In genomic region chr2:73470146-73470630, GRCm38 (mm10) we compare ENCODE assay signal across 10 mouse cellular contexts. TPM values are rescaled to one million over a fixed set of nuclear protein-coding genes. Genes with fewer than 3 reads are reported as not detected.
A peak's percentile ranks its signal among the peaks of the same experiment; 100 is the strongest.
DNase-seq lines count a peak whose midpoint lies in the region; ATAC-seq lines count a peak whose summit lies in the region.
"Had no signal": no experiment of that assay in that cellular context is flagged by ENCODE, and none has a peak within 500 bp of the region (broad histone marks: within the 10 kb centered on the region; RNA-seq: fewer than 3 reads in every experiment).

No protein-coding gene starts in this region.

- 0 out of 2 replicates have a peak, but pooled peaks have one; percentile 22 for ATAC-seq in heart, embryonic 12.5 days (ENCODE audit: insufficient number of reproducible peaks, low FRiP score)
- ATAC-seq in heart, embryonic 11.5 days (replicated peaks; ENCODE audit: insufficient number of reproducible peaks, low FRiP score, low TSS enrichment) = no peak
- no peak for ATAC-seq in limb, embryonic 12.5 days (ENCODE audit: insufficient number of reproducible peaks, insufficient read depth, low FRiP score, low TSS enrichment, low read depth)
- peak; percentile 63 for ATAC-seq in monocyte, adult 5-6 weeks (replicated peaks; ENCODE audit: insufficient number of reproducible peaks, low FRiP score, low TSS enrichment, poor library complexity, severe bottlenecking)

- no peaks in the 10 kb centered on the region for H3K9me3 ChIP-seq in heart, embryonic 12.5 days (replicated peaks)
- no peaks in the 10 kb centered on the region for H3K9me3 ChIP-seq in heart, embryonic 11.5 days (replicated peaks; ENCODE audit: control insufficient read depth, low read length)
- H3K9me3 ChIP-seq in limb, embryonic 12.5 days = no peaks in the 10 kb centered on the region

- peak; percentile 37 to 51 for DNase-seq in CD8-positive naive resting alpha-beta T cell, adult 2 months (ENCODE audit: low read depth in 2 of 2, low spot score in 2 of 2)
- no peak for DNase-seq in embryo, embryonic 11 days
- DNase-seq in cerebellum, adult 9-11 months = no peak
- DNase-seq in lung, postnatal 4 days = no peak
- DNase-seq: cerebellum, adult 2 months had no signal

- H3K27ac ChIP-seq in heart, embryonic 12.5 days (ENCODE audit: poor library complexity, severe bottlenecking) = no peak overlapping the region
- H3K27ac ChIP-seq in heart, embryonic 11.5 days (ENCODE audit: low read depth, low read length) = no peak overlapping the region
- peak overlapping the region; percentile 56; the same call in 1 of the 2 replicates for H3K27ac ChIP-seq in limb, embryonic 12.5 days

- H3K36me3 ChIP-seq in heart, embryonic 12.5 days = no peaks in the 10 kb centered on the region
- H3K36me3 ChIP-seq in heart, embryonic 11.5 days (ENCODE audit: control insufficient read depth, insufficient read depth, low read length) = no peaks in the 10 kb centered on the region
- 0 out of 2 replicates have a peak, but pooled peaks cover 6% of the 10 kb centered on the region for H3K36me3 ChIP-seq in limb, embryonic 12.5 days

- H3K4me3 ChIP-seq in heart, embryonic 12.5 days = no peak overlapping the region
- no peak overlapping the region for H3K4me3 ChIP-seq in heart, embryonic 11.5 days (ENCODE audit: low read depth, low read length)
- no peak overlapping the region for H3K4me3 ChIP-seq in limb, embryonic 12.5 days (replicated peaks)

- no peak overlapping the region for H3K4me2 ChIP-seq in heart, embryonic 12.5 days
- H3K4me2 ChIP-seq in heart, embryonic 11.5 days = no peak overlapping the region
- H3K4me2 ChIP-seq in limb, embryonic 12.5 days = no peak overlapping the region
- H3K4me2 ChIP-seq: midbrain, embryonic 11.5 days had no signal

- 68% methylated on average over 10 of the region's 10 CpGs for WGBS in heart, embryonic 12.5 days
- WGBS in heart, embryonic 11.5 days (ENCODE audit: insufficient replicate concordance) = 72% methylated on average over 10 of the region's 10 CpGs
- WGBS in limb, embryonic 12.5 days = 76% methylated on average over 10 of the region's 10 CpGs

- no peak overlapping the region for H3K9ac ChIP-seq in heart, embryonic 12.5 days
- H3K9ac ChIP-seq in heart, embryonic 11.5 days (ENCODE audit: low read depth, low read length) = no peak overlapping the region
- no peak overlapping the region for H3K9ac ChIP-seq in limb, embryonic 12.5 days (replicated peaks)

- H3K4me1 ChIP-seq in heart, embryonic 12.5 days (replicated peaks) = peaks cover 10% of the 10 kb centered on the region; the same call in 1 of the 2 replicates
- no peaks in the 10 kb centered on the region for H3K4me1 ChIP-seq in heart, embryonic 11.5 days (ENCODE audit: control insufficient read depth, insufficient read depth, low read length)
- H3K4me1 ChIP-seq in limb, embryonic 12.5 days (replicated peaks) = peaks cover 20% of the 10 kb centered on the region

- H3K27me3 ChIP-seq in heart, embryonic 12.5 days (replicated peaks) = no peaks in the 10 kb centered on the region
- H3K27me3 ChIP-seq in heart, embryonic 11.5 days (ENCODE audit: control insufficient read depth, insufficient read depth, low read length) = no peaks in the 10 kb centered on the region
- no peaks in the 10 kb centered on the region for H3K27me3 ChIP-seq in limb, embryonic 12.5 days

RNA-seq across cellular contexts. Expression of gene Wipf1, which starts 59.3 kb away (rescaled TPM):
- polyA plus RNA-seq in heart, embryonic 12.5 days (2016; fragmentation: Nextera tagmentation; extraction: Ambion mirVana) = 7.3 and 8.2 TPM in 2 replicates
- polyA plus RNA-seq in heart, embryonic 11.5 days (2014; fragmentation: Nextera tagmentation; extraction: Ambion mirVana) = 6.3 and 7.8 TPM in 2 replicates
- polyA plus RNA-seq in limb, embryonic 12.5 days (2016; fragmentation: Nextera tagmentation; extraction: Ambion mirVana) = 16.1 and 17.7 TPM in 2 replicates
- 52.9 to 98.6 TPM (median 54.2 TPM) in 3 replicates for total RNA-seq in monocyte, adult 5-6 weeks (2017)

Comparison
In these comparisons a context has a peak if more than half of its experiments do, and no peak if none do; other contexts are left out.
1. ATAC-seq: peak in heart, embryonic 12.5 days (single experiment) and monocyte, adult 5-6 weeks (single experiment); none in heart, embryonic 11.5 days (single experiment) and limb, embryonic 12.5 days (single experiment).
2. DNase-seq: peak in CD8-positive naive resting alpha-beta T cell, adult 2 months (2 of 2); none in embryo, embryonic 11 days (single experiment), cerebellum, adult 9-11 months (single experiment) and lung, postnatal 4 days (0 of 2).